Mouse (Mus musculus): Measurements from ENCODE around the gene Ms4a7. TPM values are rescaled to one million over a fixed set of nuclear protein-coding genes. Genes with fewer than 3 reads are reported as not detected.

The Ms4a7 gene
- 3.3 and 4.1 TPM in 2 replicates for polyA plus RNA-seq (2015; fragmentation: Nextera tagmentation; extraction: Ambion mirVana)

DNA sequence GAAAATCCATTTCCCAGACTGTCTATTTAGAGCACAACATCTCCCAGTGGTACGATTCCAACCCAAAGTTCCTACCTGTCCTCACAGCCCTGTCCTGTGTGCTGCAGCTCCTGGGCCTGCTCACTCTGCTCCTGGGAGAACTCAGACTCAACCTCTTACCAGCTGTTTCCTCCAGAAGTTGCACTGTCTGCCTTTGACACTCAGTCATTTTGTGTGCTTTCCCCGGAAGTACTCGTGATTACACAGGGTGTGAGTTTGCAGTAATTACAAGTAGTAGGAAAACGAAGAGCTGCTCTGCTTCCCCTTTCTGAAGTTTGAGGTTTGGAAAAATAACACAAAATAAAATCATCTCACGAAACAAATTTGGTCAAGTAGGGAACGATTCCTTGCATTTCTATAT lies at the start of gene Ms4a7:
Gene Ms4a7, minus strand, starts transcription at position 215 of the 400 bp plus-strand sequence.
- H3K4me2 ChIP-seq (replicated peaks; ENCODE audit: low read depth, low read length): no peak within 1 kb of the TSS
- H3K27me3 ChIP-seq (ENCODE audit: insufficient read depth, low read length): no peaks in the 10 kb centered on the region
- no peak within 1 kb of the TSS for H3K9ac ChIP-seq (replicated peaks; ENCODE audit: low read length)
- 75% methylated on average over 6 of the region's 6 CpGs for WGBS
- ATAC-seq (ENCODE audit: low FRiP score, low TSS enrichment): no peak
- H3K36me3 ChIP-seq (ENCODE audit: insufficient read depth, low read length): no peaks in the 10 kb centered on the region
- H3K4me1 ChIP-seq (ENCODE audit: insufficient read depth, low read length): no peaks in the 10 kb centered on the region
- no peak within 1 kb of the TSS for H3K4me3 ChIP-seq (ENCODE audit: low read length)
- no peaks in the 10 kb centered on the region for H3K9me3 ChIP-seq (ENCODE audit: low read length)
- H3K27ac ChIP-seq (ENCODE audit: low read length): no peak within 1 kb of the TSS

- no peaks in the 10 kb centered on the region for H3K9me3 ChIP-seq (ENCODE audit: low read length)
- no peak overlapping the region for H3K27ac ChIP-seq (ENCODE audit: low read length)
- no peak overlapping the region for H3K9ac ChIP-seq (replicated peaks; ENCODE audit: low read length)
- H3K4me3 ChIP-seq (ENCODE audit: low read length): no peak overlapping the region
- 75% methylated on average over 2 of the region's 2 CpGs for WGBS
- H3K27me3 ChIP-seq (ENCODE audit: insufficient read depth, low read length): no peaks in the 10 kb centered on the region
- no peak overlapping the region for H3K4me2 ChIP-seq (replicated peaks; ENCODE audit: low read depth, low read length)
- H3K4me1 ChIP-seq (ENCODE audit: insufficient read depth, low read length): no peaks in the 10 kb centered on the region
- ATAC-seq (ENCODE audit: low FRiP score, low TSS enrichment): no peak
- no peaks in the 10 kb centered on the region for H3K36me3 ChIP-seq (ENCODE audit: insufficient read depth, low read length)
Observed at GRCm38 (mm10) chr19:11376399-11376798, 40.5 kb upstream of the Ms4a7 start.

GRCm38 (mm10) chr19:11375273-11375672 lies 39.3 kb upstream of the Ms4a7 start, which contains the start of gene Ms4a4a:
Gene Ms4a4a (plus strand): TSS chr19:11375523.
- no peaks in the 10 kb centered on the region for H3K9me3 ChIP-seq (ENCODE audit: low read length)
- H3K4me1 ChIP-seq (ENCODE audit: insufficient read depth, low read length): no peaks in the 10 kb centered on the region
- WGBS: 69% methylated on average over 2 of the region's 2 CpGs
- H3K27ac ChIP-seq (ENCODE audit: low read length): no peak within 1 kb of the TSS
- H3K9ac ChIP-seq (replicated peaks; ENCODE audit: low read length): no peak within 1 kb of the TSS
- no peak within 1 kb of the TSS for H3K4me2 ChIP-seq (replicated peaks; ENCODE audit: low read depth, low read length)
- no peak within 1 kb of the TSS for H3K4me3 ChIP-seq (ENCODE audit: low read length)
- no peaks in the 10 kb centered on the region for H3K36me3 ChIP-seq (ENCODE audit: insufficient read depth, low read length)
- no peak for ATAC-seq (ENCODE audit: low FRiP score, low TSS enrichment)
- no peaks in the 10 kb centered on the region for H3K27me3 ChIP-seq (ENCODE audit: insufficient read depth, low read length)

GRCm38 (mm10) chr19:11371181-11371580 lies 35.2 kb upstream of the Ms4a7 start:
- Histone ChIP-seq H3K4me2 (replicated peaks; ENCODE audit: low read depth, low read length) (no peak overlapping the region), H3K4me3 (ENCODE audit: low read length) (no peak overlapping the region), H3K36me3 (ENCODE audit: insufficient read depth, low read length) (no peaks in the 10 kb centered on the region), H3K27ac (ENCODE audit: low read length) (no peak overlapping the region), H3K9ac (replicated peaks; ENCODE audit: low read length) (no peak overlapping the region), H3K27me3 (ENCODE audit: insufficient read depth, low read length) (no peaks in the 10 kb centered on the region), H3K9me3 (ENCODE audit: low read length) (no peaks in the 10 kb centered on the region), H3K4me1 (ENCODE audit: insufficient read depth, low read length) (no peaks in the 10 kb centered on the region)
- ATAC-seq (ENCODE audit: low FRiP score, low TSS enrichment): no peak

DNA sequence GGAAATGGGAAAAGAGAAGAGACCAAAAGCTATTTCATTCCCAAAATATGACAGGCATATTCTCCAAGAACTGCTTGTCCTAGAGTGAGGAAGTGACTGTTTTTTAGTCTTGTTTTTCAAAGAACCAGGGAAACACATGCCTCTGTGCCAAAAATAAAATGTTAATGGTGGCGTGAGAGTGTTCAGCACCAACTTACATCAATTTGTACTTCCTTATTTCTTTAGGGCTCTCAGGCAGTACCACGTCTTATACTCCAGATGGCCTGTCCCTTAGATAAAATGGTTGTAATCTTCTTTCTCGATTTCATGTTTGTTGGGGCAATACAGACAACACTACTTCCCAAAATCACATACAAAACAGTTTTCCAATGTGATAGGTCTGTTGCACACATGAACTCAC lies 32.4 kb upstream of the Ms4a7 start:
- no peak overlapping the region for H3K27ac ChIP-seq (ENCODE audit: low read length)
- WGBS: 70% methylated on average over 3 of the region's 3 CpGs
- H3K4me2 ChIP-seq (replicated peaks; ENCODE audit: low read depth, low read length): no peak overlapping the region
- no peak overlapping the region for H3K9ac ChIP-seq (replicated peaks; ENCODE audit: low read length)
- no peak overlapping the region for H3K4me3 ChIP-seq (ENCODE audit: low read length)
- no peak for ATAC-seq (ENCODE audit: low FRiP score, low TSS enrichment)
- H3K9me3 ChIP-seq (ENCODE audit: low read length): no peaks in the 10 kb centered on the region
- no peaks in the 10 kb centered on the region for H3K36me3 ChIP-seq (ENCODE audit: insufficient read depth, low read length)
- H3K4me1 ChIP-seq (ENCODE audit: insufficient read depth, low read length): no peaks in the 10 kb centered on the region
- H3K27me3 ChIP-seq (ENCODE audit: insufficient read depth, low read length): no peaks in the 10 kb centered on the region

- Histone ChIP-seq H3K9ac (replicated peaks; ENCODE audit: low read length) (no peak overlapping the region), H3K4me1 (ENCODE audit: insufficient read depth, low read length) (no peaks in the 10 kb centered on the region), H3K4me3 (ENCODE audit: low read length) (no peak overlapping the region), H3K27me3 (ENCODE audit: insufficient read depth, low read length) (no peaks in the 10 kb centered on the region), H3K4me2 (replicated peaks; ENCODE audit: low read depth, low read length) (no peak overlapping the region), H3K9me3 (ENCODE audit: low read length) (no peaks in the 10 kb centered on the region), H3K36me3 (ENCODE audit: insufficient read depth, low read length) (no peaks in the 10 kb centered on the region), H3K27ac (ENCODE audit: low read length) (no peak overlapping the region)
- ATAC-seq (ENCODE audit: low FRiP score, low TSS enrichment): no peak
Observed at GRCm38 (mm10) chr19:11362002-11362401, 26.1 kb upstream of the Ms4a7 start.

DNA sequence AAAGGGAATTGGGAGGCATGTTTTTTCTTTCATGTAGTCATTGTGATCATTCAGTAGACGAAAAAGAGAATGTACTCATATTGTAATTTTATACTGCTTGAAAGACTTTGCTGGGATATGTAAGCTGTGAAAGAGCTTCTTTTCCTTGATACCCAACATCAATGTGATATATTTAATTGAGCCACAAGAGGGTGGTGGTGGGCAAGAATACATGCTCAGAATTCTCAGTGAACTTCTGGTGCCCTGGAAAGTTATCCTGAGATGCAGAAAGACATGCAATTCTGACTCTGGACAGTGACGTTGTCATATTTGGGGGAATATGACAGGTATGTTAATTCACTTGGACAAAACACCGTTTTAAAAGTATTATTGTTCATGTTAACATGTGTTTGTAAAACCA lies 24.2 kb upstream of the Ms4a7 start:
- Histone ChIP-seq H3K27me3 (ENCODE audit: insufficient read depth, low read length) (no peaks in the 10 kb centered on the region), H3K9ac (replicated peaks; ENCODE audit: low read length) (no peak overlapping the region), H3K9me3 (ENCODE audit: low read length) (no peaks in the 10 kb centered on the region), H3K27ac (ENCODE audit: low read length) (no peak overlapping the region), H3K4me2 (replicated peaks; ENCODE audit: low read depth, low read length) (no peak overlapping the region), H3K4me3 (ENCODE audit: low read length) (no peak overlapping the region), H3K36me3 (ENCODE audit: insufficient read depth, low read length) (no peaks in the 10 kb centered on the region), H3K4me1 (ENCODE audit: insufficient read depth, low read length) (no peaks in the 10 kb centered on the region)
- 67% methylated on average over 3 of the region's 3 CpGs for WGBS
- no peak for ATAC-seq (ENCODE audit: low FRiP score, low TSS enrichment)

DNA sequence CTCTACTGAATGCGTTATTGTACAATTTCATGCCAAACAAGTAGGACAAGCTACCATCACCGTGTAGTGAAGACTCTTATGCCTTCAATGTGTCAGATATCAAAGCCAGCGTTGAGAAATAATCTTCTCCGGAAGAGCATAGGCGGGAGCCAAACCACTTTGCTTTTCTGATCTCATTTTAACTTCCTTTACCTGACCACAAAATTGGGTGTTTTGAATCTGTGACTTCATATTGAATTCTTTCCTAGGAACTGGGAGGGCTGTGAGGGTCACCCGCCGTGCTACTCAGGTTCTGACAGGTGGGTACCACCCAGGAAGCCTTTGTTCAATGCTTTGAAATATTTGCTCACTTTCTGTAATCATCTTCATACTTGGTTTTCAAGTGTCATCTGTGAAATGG lies 19.8 kb upstream of the Ms4a7 start:
- H3K9me3 ChIP-seq (ENCODE audit: low read length): no peaks in the 10 kb centered on the region
- H3K27ac ChIP-seq (ENCODE audit: low read length): no peak overlapping the region
- H3K4me3 ChIP-seq (ENCODE audit: low read length): no peak overlapping the region
- H3K4me1 ChIP-seq (ENCODE audit: insufficient read depth, low read length): no peaks in the 10 kb centered on the region
- no peaks in the 10 kb centered on the region for H3K36me3 ChIP-seq (ENCODE audit: insufficient read depth, low read length)
- no peak for ATAC-seq (ENCODE audit: low FRiP score, low TSS enrichment)
- no peaks in the 10 kb centered on the region for H3K27me3 ChIP-seq (ENCODE audit: insufficient read depth, low read length)
- WGBS: 88% methylated on average over 7 of the region's 7 CpGs
- H3K4me2 ChIP-seq (replicated peaks; ENCODE audit: low read depth, low read length): no peak overlapping the region
- no peak overlapping the region for H3K9ac ChIP-seq (replicated peaks; ENCODE audit: low read length)

- Histone ChIP-seq H3K9ac (replicated peaks; ENCODE audit: low read length) (no peak overlapping the region), H3K4me2 (replicated peaks; ENCODE audit: low read depth, low read length) (no peak overlapping the region), H3K4me1 (ENCODE audit: insufficient read depth, low read length) (no peaks in the 10 kb centered on the region), H3K4me3 (ENCODE audit: low read length) (no peak overlapping the region), H3K36me3 (ENCODE audit: insufficient read depth, low read length) (no peaks in the 10 kb centered on the region), H3K27ac (ENCODE audit: low read length) (no peak overlapping the region), H3K9me3 (ENCODE audit: low read length) (no peaks in the 10 kb centered on the region), H3K27me3 (ENCODE audit: insufficient read depth, low read length) (no peaks in the 10 kb centered on the region)
- ATAC-seq (ENCODE audit: low FRiP score, low TSS enrichment): no peak
- WGBS: 50% methylated on average over 3 of the region's 3 CpGs
Observed at GRCm38 (mm10) chr19:11351878-11352277, 15.9 kb upstream of the Ms4a7 start.

GRCm38 (mm10) chr19:11349698-11350481 lies 13.9 kb upstream of the Ms4a7 start:
- peak; percentile 91 for ATAC-seq (ENCODE audit: low FRiP score, low TSS enrichment)
- no peak overlapping the region for H3K4me3 ChIP-seq (ENCODE audit: low read length)
- no peaks in the 10 kb centered on the region for H3K27me3 ChIP-seq (ENCODE audit: insufficient read depth, low read length)
- no peaks in the 10 kb centered on the region for H3K9me3 ChIP-seq (ENCODE audit: low read length)
- H3K4me1 ChIP-seq (ENCODE audit: insufficient read depth, low read length): no peaks in the 10 kb centered on the region
- H3K9ac ChIP-seq (replicated peaks; ENCODE audit: low read length): no peak overlapping the region
- H3K4me2 ChIP-seq (replicated peaks; ENCODE audit: low read depth, low read length): no peak overlapping the region
- no peaks in the 10 kb centered on the region for H3K36me3 ChIP-seq (ENCODE audit: insufficient read depth, low read length)
- H3K27ac ChIP-seq (ENCODE audit: low read length): no peak overlapping the region
- 50% methylated on average over 7 of the region's 7 CpGs for WGBS

Data from kidney, embryonic 16.5 days (tissue).